Mouse (Mus musculus) erythroblast, adult 5-6 weeks (primary cell): Measurements from ENCODE around the gene Kcnq1. TPM values are rescaled to one million over a fixed set of nuclear protein-coding genes. Genes with fewer than 3 reads are reported as not detected.

Experiments used
- ATAC-seq: replicated peaks from 2 replicates; pipeline ENCODE4 v1.8.0; 2016; ENCODE audit warnings: moderate number of reproducible peaks, mild to moderate bottlenecking, moderate TSS enrichment, inconsistent platforms; ENCODE audit not compliant: poor library complexity, low FRiP score, severe bottlenecking
- total RNA-seq, 2 experiments: library from RNA; stranded (forward) in 1 of 2; stranded (reverse) in 1 of 2; fragments of 150-400 nt in 1 of 2; fragments of 200-764, 138-1000 nt in 1 of 2; gene quantifications; 2 replicates each; pipeline versions ENCODE4 v1.2.3 to v1.2.4; 2015 to 2017; ENCODE audit warnings: low replicate concordance in 2 of 2

Kcnq1 gene
- total RNA-seq, 2 experiments from 2014 or later = not detected

DNA sequence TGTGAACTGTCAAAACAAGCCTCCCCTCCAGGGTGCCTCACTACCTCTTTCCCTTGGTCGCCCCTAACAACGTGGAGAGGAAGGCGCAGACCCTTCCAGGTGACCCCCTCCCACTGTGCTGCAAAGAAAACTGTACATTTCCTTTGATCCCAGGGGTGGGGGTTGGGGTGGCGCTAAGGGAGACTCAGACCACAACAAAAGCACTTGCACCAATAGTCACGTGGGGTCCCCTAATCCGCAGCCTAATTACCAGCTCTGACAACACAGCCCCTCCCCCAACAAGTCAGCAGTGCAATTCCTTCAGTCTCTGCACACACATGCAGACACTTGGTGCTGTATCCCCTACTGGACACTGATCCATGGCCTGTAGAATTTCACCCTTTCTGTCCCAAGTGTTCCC lies 361.6 kb downstream of the Kcnq1 start:
- no peak for ATAC-seq

GRCm38 (mm10) chr7:143469946-143470345 lies 363.8 kb downstream of the Kcnq1 start:
- peak; percentile 67 for ATAC-seq

DNA sequence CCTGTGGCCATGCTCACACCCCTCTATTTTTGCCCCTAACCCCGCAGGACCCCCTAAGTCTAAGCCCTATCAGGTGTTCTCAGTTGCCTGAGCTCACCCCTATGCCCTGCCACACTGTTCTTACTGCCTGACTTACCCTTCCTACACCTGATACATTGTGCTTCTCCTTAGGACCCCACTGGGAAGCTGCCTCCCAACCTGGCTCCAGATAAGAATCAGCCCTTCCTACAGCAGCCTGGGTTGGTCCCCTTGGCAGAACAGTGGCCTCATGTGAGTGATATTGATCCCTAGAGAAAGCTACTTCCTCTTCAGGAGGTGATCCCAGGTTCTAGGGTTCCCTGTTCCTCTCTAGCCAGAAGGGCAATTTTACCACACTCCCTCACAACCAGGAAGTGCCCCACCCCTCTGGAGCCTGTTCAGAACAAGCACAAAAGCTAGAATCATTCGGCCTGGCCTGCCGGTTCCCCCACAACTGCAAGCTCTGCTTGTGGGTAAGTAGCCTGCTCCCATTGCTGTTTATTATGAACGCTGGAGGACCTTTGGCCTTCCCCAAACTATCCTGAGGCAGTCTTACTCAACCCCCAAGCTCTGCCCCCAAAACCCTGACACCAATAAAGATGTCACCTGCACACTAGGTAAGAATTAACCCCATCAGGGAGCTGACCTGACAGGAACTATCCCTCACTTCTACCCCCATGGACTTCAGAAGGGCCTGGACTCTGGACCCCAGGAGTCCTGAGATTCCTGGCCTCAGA lies 367.4 kb downstream of the Kcnq1 start, which contains the start of gene Slc22a18:
Gene Slc22a18 (plus strand): TSS at position 390 of the 755 bp plus-strand sequence.
- no peak for ATAC-seq

DNA sequence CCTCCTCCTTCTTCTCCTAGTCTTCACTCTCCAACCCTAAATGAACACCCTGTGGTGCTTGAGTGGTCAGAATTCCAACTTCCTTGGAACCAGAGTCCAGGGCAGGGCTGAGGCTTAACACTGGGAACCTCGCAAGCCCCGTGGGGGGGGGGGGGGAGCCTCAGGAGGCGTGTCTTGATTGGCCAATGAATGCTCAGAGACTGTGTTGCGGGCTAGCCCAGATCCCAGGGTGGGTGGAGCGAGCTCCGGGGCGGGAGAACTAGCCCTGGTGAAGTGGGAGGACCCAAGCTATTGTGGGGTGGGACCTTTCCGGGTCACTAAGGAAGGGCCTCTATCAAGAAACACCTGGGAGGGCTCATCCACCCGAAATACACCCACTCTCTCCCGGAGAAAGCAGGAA lies 368.6 kb downstream of the Kcnq1 start:
- no peak for ATAC-seq

DNA sequence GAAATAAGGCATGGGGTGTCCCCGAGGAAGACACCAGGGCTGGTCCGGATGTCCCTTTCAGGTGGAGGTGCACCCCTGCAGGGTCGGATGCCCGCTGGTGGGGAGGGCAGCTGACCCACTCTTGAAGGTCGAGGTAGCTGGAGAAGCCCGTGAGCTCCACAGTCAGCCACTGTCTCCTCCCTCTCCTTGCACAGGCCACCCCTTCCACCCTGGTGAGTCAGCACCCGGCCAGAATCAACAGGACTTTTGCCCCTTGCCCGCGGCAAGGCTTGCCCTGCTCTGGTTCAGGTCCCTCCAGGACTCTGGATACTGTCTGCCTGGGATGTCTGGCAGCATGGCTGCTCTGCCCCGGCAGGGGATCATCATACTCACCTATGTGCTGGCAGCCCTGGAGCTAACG lies 369.7 kb downstream of the Kcnq1 start:
- no peak for ATAC-seq

Other genes with a start within 250 kb of the Kcnq1 start
- gene Th, start 175.2 kb upstream of the Kcnq1 start, total RNA-seq (2015; ENCODE audit: low replicate concordance) = not detected in 2 replicates
- gene Th, start 175.2 kb upstream of the Kcnq1 start, total RNA-seq (2017; ENCODE audit: low replicate concordance) = not detected in 2 replicates
- gene Ascl2, start 137.1 kb upstream of the Kcnq1 start, total RNA-seq (2015; ENCODE audit: low replicate concordance) = not detected in 2 replicates
- gene Ascl2, start 137.1 kb upstream of the Kcnq1 start, total RNA-seq (2017; ENCODE audit: low replicate concordance) = not detected in 2 replicates
- gene Tspan32, start 101.3 kb upstream of the Kcnq1 start, total RNA-seq (2015; ENCODE audit: low replicate concordance) = 77.4 and 78.8 TPM in 2 replicates
- gene Tspan32, start 101.3 kb upstream of the Kcnq1 start, total RNA-seq (2017; ENCODE audit: low replicate concordance) = 55.2 and 79.5 TPM in 2 replicates
- gene Cd81, start 53.6 kb upstream of the Kcnq1 start, total RNA-seq (2015; ENCODE audit: low replicate concordance) = 59.4 and 65.9 TPM in 2 replicates
- 40.8 and 80.4 TPM in 2 replicates for gene Cd81, start 53.6 kb upstream of the Kcnq1 start, total RNA-seq (2017; ENCODE audit: low replicate concordance)
- 1.3 and 11.1 TPM in 2 replicates for gene Tssc4, start 37.1 kb upstream of the Kcnq1 start, total RNA-seq (2015; ENCODE audit: low replicate concordance)
- gene Tssc4, start 37.1 kb upstream of the Kcnq1 start, total RNA-seq (2017; ENCODE audit: low replicate concordance) = 5.3 and 16.4 TPM in 2 replicates
- gene Trpm5, start 11.7 kb upstream of the Kcnq1 start, total RNA-seq (2015; ENCODE audit: low replicate concordance) = not detected in 2 replicates
- not detected in 2 replicates for gene Trpm5, start 11.7 kb upstream of the Kcnq1 start, total RNA-seq (2017; ENCODE audit: low replicate concordance)